Mouse (Mus musculus) kidney, postnatal 25 days (tissue): ENCODE data around the gene Ifrd2.

Experiments used
- DNase-seq, 2 experiments: peaks; one replicate each; pipeline ENCODE4 v3.0.0; 2021; ENCODE audit warnings: mixed read lengths in 2 of 2

Gene Ifrd2

DNA sequence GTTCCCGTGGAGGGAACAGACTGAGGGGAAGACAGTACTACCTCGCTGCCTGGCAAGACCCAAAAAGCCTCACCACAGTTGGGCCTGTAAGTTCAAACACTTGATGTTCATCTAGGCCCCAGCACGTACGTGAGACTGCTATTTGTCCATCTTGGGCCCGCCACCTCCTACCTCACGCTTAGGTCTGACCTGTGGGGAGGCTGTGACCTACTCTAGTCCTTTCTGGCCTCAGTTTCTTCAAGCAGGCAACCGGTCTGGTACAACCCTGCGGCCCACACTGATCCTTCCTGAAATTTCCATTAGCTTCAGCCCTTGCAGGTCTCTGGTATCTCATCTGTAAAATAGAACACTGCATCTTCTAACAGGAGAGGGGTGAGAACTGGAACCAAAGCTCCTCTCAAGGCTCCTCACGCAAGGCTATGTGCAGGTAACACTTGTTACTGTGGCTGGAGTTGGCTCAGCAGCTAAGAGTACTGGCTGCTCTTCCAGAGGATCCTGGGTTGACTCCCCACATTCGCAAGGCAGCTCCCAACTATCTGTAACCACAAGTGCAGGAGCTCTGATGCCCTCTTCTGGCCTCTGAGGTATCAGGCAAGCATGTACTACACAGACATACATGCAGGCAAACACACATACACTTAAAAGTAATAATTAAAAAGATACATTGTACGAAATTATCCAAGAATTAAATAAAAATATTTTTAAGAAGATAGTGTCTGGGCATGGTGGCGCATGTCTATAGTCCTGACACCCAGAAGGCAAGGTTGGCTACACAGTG is 38.1 kb downstream of the Ifrd2 start:
- no peak for DNase-seq

- DNase-seq, result no peak
These were observed 38.9 kb downstream of the Ifrd2 start for GRCm38 (mm10) chr9:107626158-107626843.

DNA sequence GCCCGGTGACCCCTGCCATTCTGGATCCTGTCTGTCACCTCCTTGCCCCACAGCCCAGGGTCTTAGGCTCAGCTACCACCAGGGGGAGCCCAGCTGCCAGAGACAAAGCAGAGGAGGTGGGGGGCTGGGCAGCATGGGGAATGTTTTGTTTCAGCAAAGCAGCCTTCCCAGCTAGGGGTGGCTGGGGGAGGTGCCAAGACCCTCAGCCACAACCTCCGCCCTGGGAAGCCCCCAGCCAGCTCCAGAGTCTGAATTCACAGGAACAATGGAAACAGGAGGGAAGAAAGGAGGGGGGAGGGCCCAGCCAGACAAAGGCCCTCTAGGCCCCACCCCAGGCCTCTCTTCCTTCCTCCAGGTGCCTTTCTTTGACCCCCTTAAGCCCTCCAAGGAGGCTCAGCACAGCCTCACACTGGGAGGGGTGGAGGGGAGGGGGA is 39.4 kb downstream of the Ifrd2 start:
- peak; percentile 91 to 93 for DNase-seq

GRCm38 (mm10) chr9:107627387-107628255 is 40.2 kb downstream of the Ifrd2 start:
- DNase-seq, result no peak

- peak; percentile 71 to 89 for DNase-seq
These were observed 41.4 kb downstream of the Ifrd2 start for GRCm38 (mm10) chr9:107628721-107629410.

GRCm38 (mm10) chr9:107629411-107629730 is 41.9 kb downstream of the Ifrd2 start:
- no peak for DNase-seq

- peak in 1 of 2 experiments; percentile 64 for DNase-seq
These were observed 42.5 kb downstream of the Ifrd2 start for GRCm38 (mm10) chr9:107629901-107630425.

DNA sequence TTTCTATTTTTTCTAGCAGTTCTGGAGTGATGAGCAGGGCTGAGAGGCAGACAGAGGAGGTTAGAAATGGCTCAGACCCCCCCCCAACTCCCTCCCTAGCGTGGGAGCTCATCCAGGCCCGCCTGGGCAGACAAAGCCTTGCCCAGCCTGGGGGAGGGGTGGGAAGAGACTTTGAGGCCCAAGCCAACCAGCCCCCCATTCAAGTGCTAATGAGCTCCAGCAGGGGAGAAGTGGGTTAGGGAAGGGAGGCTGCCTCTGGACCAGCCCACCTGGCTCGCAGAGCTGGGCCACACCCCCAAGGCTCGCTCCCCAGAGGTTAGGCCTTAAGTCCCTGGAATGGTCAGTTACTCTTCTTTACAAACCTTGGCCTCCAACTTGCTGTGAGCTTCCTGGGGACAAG is 43.1 kb downstream of the Ifrd2 start:
- peak in 1 of 2 experiments; percentile 46 for DNase-seq

GRCm38 (mm10) chr9:107631311-107631826 is 43.9 kb downstream of the Ifrd2 start:
- no peak for DNase-seq

DNA sequence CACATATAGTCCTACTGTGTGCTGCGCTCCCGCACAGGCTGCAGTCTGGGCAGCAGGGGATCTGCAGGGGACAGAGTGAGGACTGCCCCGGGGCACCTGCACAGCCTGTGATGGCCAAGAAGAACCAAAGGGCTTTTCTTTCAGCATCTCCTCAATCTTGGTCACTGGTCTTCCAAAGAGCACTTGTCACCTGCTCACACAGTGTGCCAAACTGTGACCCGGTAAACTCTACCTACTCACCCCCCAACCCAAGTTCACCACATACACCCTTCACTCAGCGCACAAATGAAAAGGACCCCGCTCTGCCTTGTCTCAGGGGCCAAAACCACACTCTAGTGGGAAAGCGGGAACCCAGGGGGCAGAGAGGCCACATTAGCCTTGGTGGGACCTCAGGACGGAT is 44.4 kb downstream of the Ifrd2 start:
- DNase-seq, result no peak

DNA sequence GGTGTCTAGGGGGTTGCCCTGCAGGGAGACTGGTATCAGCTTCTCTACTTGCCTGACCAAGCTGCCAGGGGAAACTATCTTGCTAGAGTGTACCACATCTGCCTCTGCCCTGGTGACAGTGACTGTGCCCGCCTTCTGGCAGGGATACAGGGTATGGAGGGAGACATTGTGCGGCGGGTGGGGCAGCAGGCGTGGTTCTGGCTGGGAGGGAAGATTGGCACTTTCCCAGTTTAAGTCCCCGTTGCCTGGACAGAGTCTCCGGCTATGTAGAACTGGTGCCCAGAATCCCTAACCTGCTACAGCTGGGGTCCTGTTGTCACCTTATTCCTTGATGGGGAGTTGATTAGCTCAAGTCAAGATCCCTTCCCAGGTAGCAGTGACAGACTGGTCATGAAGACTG is 45.0 kb downstream of the Ifrd2 start:
- peak; percentile 47 to 71 for DNase-seq

DNA sequence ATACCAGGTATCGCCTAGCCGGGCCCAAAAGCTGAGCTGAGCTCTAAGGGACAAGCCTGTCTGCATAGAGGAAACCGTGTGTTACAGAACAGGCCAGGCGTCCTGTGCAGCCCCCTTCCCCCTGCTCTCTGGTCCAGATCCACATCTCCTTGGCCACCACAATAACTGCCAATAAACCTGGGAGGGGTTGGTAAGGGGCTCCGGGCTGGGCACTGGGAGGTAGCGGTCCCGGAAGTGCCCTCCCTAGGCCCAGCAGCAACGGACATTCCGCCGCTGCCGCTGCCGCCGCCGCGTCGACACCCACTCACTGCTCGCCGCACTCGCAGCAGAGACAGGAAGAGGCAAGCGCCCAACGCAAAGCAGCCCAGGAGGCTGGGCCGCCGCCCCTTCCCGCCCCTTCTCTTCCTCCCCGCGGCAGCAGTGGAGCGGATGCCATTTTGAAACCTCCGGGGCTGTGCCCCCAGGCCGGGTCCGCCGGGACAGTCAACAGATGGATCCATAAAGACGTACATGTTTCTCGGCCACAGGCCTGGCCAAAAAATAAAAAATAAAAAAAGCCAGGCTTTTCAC is 45.7 kb downstream of the Ifrd2 start:
- DNase-seq, result peak; percentile 79 to 91

DNA sequence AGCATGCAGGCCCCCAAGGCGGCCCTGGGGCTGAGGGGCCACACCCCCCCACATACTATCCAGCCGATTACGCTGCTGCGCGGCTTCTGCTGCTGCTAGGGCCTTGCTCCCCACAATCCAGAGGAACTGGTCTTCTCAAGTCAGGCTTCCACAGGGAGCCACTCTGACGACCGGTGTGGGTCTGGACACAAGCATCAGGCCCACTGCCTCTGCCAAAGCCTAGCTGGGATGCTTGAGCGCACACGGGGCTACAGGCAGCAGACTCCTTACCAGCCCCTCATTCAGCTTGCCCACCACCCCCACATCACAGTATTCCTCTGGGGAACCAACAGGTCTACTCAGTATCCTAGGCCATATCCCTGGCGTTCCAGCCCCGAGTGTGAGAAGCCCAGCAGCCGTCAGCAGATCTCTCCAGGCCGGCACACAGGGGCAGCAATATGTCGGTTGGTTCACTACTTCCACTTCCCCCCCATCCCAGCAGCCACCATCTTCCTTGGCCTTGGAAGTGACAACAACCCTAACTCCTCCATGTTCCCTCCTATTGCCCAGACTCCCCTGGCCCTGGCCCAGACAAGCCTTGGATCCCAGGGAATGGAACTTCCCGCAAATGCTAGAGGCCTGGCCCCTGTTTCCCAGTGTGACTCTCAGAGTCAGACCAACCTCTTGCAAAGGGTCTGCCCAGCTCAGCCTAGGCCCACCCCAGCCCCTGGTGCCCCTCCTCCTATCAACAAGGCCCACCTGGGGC is 46.4 kb downstream of the Ifrd2 start:
- DNase-seq, result peak; percentile 27 to 63

GRCm38 (mm10) chr9:107634406-107635278 is 47.2 kb downstream of the Ifrd2 start:
- no peak for DNase-seq

DNA sequence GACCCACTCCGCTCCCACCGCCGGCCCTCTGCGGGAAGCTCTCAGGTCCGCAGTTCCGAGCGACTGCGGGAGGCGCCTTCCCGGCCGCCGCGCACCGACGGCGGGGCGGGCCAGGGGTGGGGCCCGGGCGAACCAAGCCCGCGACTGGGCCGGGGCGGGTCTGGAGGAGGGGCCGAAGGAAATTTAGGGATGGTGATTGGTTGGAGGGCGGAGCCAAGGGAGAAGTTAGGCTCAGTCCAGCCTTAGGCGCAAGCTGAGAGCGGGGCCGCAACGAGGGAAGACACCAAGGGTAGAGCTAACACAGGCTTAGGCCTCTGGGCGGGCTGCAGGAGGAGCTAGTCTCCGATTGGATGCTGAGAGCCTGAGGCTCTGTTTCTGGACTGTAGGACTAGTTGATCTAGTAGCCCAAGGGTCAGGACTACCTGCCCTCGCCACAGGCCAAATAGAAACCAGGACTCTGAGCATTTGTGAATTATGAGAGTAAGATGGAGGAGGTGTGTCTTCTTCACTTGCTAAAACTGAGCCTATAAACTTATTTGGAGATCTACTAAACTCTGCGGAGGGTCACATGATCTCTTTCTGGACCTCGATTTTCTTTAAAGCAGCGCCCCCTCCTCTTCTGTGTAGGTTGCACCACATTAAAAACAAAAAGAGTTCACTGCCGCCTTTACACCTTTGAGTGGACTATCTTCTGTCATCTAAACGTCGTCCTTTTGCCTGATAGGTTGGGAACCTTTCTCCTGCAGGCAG is 48.0 kb downstream of the Ifrd2 start, which contains the start of gene Gnai2:
Gene Gnai2, minus strand, starts transcription at position 89 of the 750 bp plus-strand sequence.
- peak; percentile 97 to 99 for DNase-seq

DNA sequence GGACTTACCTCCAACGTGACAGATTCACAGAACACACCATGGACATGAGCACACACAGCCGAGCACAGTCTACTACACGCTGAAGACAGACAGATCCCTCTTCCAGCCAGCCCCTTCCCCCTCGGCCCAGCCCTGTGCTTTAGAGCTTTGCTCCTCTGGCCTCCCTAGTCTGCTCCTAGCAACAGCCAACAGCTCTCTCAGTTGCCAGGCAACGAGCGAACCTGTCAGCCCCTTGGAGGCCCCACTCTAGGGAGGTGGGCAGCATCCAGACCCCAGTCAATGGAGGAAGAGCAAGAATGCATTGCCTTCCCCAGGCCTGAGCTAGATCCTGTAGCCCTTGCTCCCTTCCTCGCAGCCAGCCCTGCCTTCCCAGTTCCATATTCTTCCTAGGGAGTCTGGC is 49.6 kb downstream of the Ifrd2 start:
- no peak for DNase-seq

- DNase-seq, result no peak
These were observed 52.9 kb downstream of the Ifrd2 start for GRCm38 (mm10) chr9:107640257-107640772.

- DNase-seq, result peak in 1 of 2 experiments; percentile 46
These were observed 54.2 kb downstream of the Ifrd2 start for GRCm38 (mm10) chr9:107641666-107642065.
